Mouse (Mus musculus) thymus, adult 2 months (tissue): ENCODE data around the gene Slc24a3.

Experiments
- CTCF ChIP-seq: fragments of 200-500 bp; IDR thresholded peaks from 2 replicates; pipeline ENCODE4 v1.5.1; 2012; ENCODE audit warnings: mild to moderate bottlenecking, control low read depth, low read length, moderate library complexity, borderline replicate concordance; ENCODE audit not compliant: control insufficient read depth, poor library complexity, insufficient read depth; ENCODE audit errors: extremely low read depth
- POLR2A ChIP-seq: fragments of 200-500 bp; IDR thresholded peaks from 2 replicates; pipeline ENCODE4 v1.6.1; 2012; ENCODE audit warnings: mild to moderate bottlenecking, low read length, control low read depth, moderate library complexity; ENCODE audit not compliant: control insufficient read depth, poor library complexity, insufficient read depth; ENCODE audit errors: extremely low read depth

GRCm38 (mm10) chr2:145158972-145159371 is 8.6 kb upstream of the Slc24a3 start:
- TF ChIP-seq CTCF, result no peak
- TF ChIP-seq POLR2A, result no peak
